Mouse (Mus musculus): ENCODE data around the gene Ttc14.

DNA sequence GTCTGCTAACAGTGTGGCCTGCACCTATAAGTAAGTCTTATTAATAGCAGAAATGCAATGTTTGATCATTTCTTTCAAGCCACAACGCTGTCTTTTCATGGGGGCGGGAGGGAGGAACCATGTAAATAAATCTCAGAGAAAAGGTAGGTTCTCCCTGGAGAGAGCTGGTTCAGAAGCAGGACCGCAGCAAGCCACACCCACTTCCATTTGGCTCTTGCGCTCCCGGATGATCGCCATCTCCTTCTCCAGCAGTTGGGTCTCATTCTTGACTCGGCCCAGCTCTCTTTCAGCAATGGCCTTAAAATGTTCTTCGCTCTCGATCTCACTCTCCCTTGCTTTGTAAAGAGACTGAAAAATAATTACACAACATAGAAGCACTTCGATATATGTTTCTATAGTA is 39.2 kb downstream of the Ttc14 start:
- TF ChIP-seq CTCF (IDR thresholded peaks at IDR 0.05; ENCODE audit: low read depth, low read length) (no peak), POLR2A (IDR thresholded peaks at IDR 0.05; ENCODE audit: borderline replicate concordance, low read depth, low read length) (no peak)
